Mouse (Mus musculus) small intestine, adult 2 months (tissue): Measurements from ENCODE around the gene Txk. TPM values are rescaled to one million over a fixed set of nuclear protein-coding genes. Genes with fewer than 3 reads are reported as not detected.

Source experiments
- H3K27ac ChIP-seq: fragments of 200-500 bp; 2 replicates; pipeline ENCODE4 v1.5.1; 2012; ENCODE audit warnings: low read depth, low read length, control low read depth, inconsistent platforms; ENCODE audit not compliant: insufficient read depth
- H3K27me3 ChIP-seq: fragments of 200-500 bp; 2 replicates; pipeline ENCODE4 v1.6.1; 2012; ENCODE audit warnings: mild to moderate bottlenecking, moderate library complexity, low read length, inconsistent platforms; ENCODE audit not compliant: control insufficient read depth, insufficient read depth
- H3K36me3 ChIP-seq: fragments of 200-500 bp; 2 replicates; pipeline ENCODE4 v1.6.1; 2012; ENCODE audit warnings: mild to moderate bottlenecking, low read length, control low read depth, inconsistent platforms; ENCODE audit not compliant: control insufficient read depth, insufficient read depth
- H3K4me1 ChIP-seq: fragments of 200-500 bp; 2 replicates; pipeline ENCODE4 v1.6.1; 2012; ENCODE audit warnings: low read length, inconsistent platforms, mixed read lengths; ENCODE audit not compliant: control insufficient read depth, insufficient read depth, insufficient read length
- H3K4me3 ChIP-seq: fragments of 200-500 bp; 2 replicates; pipeline ENCODE4 v1.5.1; 2012; ENCODE audit warnings: low read depth, mild to moderate bottlenecking, control low read depth, inconsistent platforms, low read length, moderate library complexity
- CTCF ChIP-seq: fragments of 200-500 bp; IDR thresholded peaks from 2 replicates; pipeline ENCODE4 v1.5.1; 2012; ENCODE audit warnings: low read depth, mild to moderate bottlenecking, control low read depth, inconsistent platforms, low read length, moderate library complexity, mixed read lengths; ENCODE audit not compliant: insufficient replicate concordance, insufficient read length; ENCODE audit errors: extremely low read depth
- POLR2A ChIP-seq: fragments of 200-500 bp; IDR thresholded peaks from 2 replicates; pipeline ENCODE4 v1.6.1; 2012; ENCODE audit warnings: low read depth, mild to moderate bottlenecking, control low read depth, inconsistent platforms, low read length, moderate library complexity
- WGBS: fragments of 180-500 bp; shearing (Covaris S2); methylation state at CpG from one replicate; pipeline ENCODE4 v1.1.7; 2018; 5-methylcytosine and 5-hydroxymethylcytosine counted together
- polyA plus RNA-seq: library from polyadenylated mRNA; depleted of rRNA; stranded (reverse); fragments of >200 nt; gene quantifications from 2 replicates; pipeline ENCODE4 v1.2.3, GENCODE M21; 2012

The Txk gene
- polyA plus RNA-seq, 1 experiment: 0.34 TPM

DNA sequence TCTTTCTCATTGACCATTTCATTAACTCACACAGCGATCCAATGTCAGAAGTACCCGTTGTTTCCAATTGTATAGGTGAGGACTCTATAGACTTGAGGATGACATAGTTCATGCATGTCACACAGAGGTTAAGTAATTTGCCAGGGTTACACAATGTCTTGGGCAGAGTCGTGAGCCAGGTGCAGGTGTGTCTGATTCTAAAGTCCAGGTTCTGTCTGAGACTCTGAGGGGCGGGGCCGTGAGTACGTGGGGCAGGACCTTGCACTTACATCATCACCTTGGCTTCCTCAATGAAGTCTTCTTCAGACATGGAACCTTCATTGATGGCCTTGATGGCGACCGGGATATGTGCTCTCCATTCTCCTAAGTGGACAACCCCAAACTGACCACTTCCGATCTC lies 42.6 kb downstream of the Txk start:
- no peak overlapping the region for H3K27ac ChIP-seq
- TF ChIP-seq POLR2A (no peak), CTCF (no peak)
- H3K36me3 ChIP-seq: no peaks in the 10 kb centered on the region
- 37% methylated on average over 9 of the region's 9 CpGs for WGBS
- H3K27me3 ChIP-seq: no peaks in the 10 kb centered on the region
- no peak overlapping the region for H3K4me3 ChIP-seq
- peaks cover 2% of the 10 kb centered on the region; the same call in 1 of the 2 replicates for H3K4me1 ChIP-seq

DNA sequence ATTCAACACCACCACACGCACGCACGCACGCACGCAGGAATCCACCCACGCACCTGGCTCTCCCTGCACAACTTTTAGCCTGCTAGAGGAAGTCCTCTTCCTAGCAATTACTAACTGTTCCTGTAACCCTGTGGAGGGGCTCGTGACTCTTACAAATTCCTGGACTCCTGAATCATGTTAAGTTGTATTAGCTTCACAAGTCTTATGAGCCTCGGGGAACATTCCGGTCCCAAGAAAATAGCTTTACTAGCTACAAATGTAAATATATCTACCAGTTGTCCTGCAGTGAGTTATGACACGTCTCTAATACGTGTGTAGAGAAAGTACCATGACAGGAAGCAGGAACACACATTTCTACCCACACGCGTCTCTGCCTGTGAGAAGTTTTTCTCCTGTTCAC lies 43.1 kb downstream of the Txk start:
- Histone ChIP-seq H3K4me3 (no peak overlapping the region), H3K27me3 (no peaks in the 10 kb centered on the region), H3K4me1 (peaks cover 2% of the 10 kb centered on the region; the same call in 1 of the 2 replicates), H3K27ac (no peak overlapping the region), H3K36me3 (no peaks in the 10 kb centered on the region)
- TF ChIP-seq POLR2A (no peak), CTCF (no peak)
- 50% methylated on average over 13 of the region's 13 CpGs for WGBS

DNA sequence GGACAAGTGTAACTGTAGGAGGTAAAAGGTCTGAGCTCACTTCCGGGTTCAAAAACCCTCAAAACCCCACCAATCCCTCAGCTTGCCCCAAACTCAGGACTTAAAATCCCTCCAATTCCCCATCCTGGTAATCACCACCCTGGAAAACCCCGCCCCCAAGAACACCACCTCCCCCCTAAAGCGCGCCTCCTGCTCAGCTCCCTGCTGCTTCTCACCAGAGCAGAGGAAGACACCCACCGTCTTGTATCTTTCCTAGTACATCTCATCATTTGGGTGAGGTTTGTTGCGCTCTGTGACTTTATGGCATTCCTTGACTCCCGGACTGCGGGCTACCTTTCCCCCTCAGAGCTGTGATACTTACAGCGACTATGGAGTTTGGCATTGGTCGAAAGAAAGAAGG lies 45.9 kb downstream of the Txk start:
- H3K4me3 ChIP-seq: no peak overlapping the region
- H3K27me3 ChIP-seq: no peaks in the 10 kb centered on the region
- peaks cover 2% of the 10 kb centered on the region; the same call in 1 of the 2 replicates for H3K4me1 ChIP-seq
- H3K36me3 ChIP-seq: no peaks in the 10 kb centered on the region
- TF ChIP-seq CTCF: no peak
- no peak for TF ChIP-seq POLR2A
- no peak overlapping the region for H3K27ac ChIP-seq
- 88% methylated on average over 10 of the region's 10 CpGs for WGBS

DNA sequence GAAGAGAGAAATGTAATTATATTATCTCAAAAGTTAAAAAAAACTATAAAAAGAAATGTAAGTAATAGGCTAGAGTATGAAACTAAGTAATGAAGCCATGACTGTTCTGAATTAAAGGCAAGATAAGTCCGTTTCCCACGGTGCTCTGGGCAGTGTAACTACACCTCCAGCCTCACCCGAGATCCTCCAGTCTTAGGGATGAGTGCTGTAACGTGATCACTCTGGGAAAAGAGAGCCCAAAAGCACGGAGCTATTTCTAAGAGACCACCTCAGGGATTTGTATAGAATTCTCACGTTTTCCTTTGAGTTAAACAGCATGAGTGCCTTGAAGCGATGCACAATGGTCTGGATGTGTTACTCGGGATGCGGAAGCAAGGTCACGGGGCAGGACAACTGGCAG lies 46.5 kb downstream of the Txk start:
- H3K27me3 ChIP-seq: no peaks in the 10 kb centered on the region
- no peak overlapping the region for H3K27ac ChIP-seq
- WGBS: 82% methylated on average over 10 of the region's 10 CpGs
- TF ChIP-seq CTCF (no peak), POLR2A (no peak)
- no peak overlapping the region for H3K4me3 ChIP-seq
- H3K4me1 ChIP-seq: peaks cover 2% of the 10 kb centered on the region; the same call in 1 of the 2 replicates
- no peaks in the 10 kb centered on the region for H3K36me3 ChIP-seq

DNA sequence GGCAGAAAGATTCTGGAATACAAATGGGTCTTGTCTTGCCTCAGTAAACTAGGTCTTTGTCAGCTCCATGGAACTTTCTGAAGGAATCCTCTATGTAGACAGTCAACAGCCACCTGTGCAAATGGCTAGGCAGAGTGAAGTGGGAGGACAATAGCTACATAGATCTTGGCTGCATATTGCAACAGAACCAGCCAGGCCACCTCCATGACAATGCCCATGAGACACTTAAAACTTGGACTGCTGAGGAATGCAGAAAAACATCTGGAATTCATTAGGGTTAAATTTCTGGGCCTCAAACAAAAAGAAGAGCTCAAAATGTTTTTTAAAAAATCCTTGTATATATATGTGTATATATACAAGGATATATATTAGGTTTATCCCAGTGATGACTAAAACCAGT lies 50.4 kb downstream of the Txk start:
- H3K27me3 ChIP-seq: no peaks in the 10 kb centered on the region

DNA sequence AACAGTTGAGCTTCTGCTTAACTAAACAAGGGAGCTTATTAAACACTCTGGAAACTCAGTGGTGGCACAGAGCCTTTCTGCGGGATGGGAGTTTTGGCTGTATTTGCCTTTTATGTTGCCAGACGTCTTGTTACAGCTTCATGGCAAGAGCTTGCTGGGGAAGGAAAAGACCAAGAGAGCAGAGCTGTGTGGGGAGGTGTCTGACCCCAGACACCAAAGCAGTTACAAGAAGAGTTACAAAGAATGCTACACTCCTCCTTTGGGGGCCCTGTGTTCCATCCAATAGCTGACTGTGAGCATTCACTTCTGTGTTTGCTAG lies 53.1 kb downstream of the Txk start:
- TF ChIP-seq POLR2A: no peak
- no peak for TF ChIP-seq CTCF
- H3K27me3 ChIP-seq: no peaks in the 10 kb centered on the region
- 79% methylated on average over 2 of the region's 2 CpGs for WGBS
- no peaks in the 10 kb centered on the region for H3K36me3 ChIP-seq
- no peaks in the 10 kb centered on the region for H3K4me1 ChIP-seq
- H3K4me3 ChIP-seq: no peak overlapping the region
- no peak overlapping the region for H3K27ac ChIP-seq

More for the DNA sequence above, 50.4 kb downstream of the Txk start:
- Histone ChIP-seq H3K27ac (no peak overlapping the region), H3K4me3 (no peak overlapping the region), H3K36me3 (no peaks in the 10 kb centered on the region), H3K4me1 (no peaks in the 10 kb centered on the region)
- TF ChIP-seq POLR2A (no peak), CTCF (no peak)

DNA sequence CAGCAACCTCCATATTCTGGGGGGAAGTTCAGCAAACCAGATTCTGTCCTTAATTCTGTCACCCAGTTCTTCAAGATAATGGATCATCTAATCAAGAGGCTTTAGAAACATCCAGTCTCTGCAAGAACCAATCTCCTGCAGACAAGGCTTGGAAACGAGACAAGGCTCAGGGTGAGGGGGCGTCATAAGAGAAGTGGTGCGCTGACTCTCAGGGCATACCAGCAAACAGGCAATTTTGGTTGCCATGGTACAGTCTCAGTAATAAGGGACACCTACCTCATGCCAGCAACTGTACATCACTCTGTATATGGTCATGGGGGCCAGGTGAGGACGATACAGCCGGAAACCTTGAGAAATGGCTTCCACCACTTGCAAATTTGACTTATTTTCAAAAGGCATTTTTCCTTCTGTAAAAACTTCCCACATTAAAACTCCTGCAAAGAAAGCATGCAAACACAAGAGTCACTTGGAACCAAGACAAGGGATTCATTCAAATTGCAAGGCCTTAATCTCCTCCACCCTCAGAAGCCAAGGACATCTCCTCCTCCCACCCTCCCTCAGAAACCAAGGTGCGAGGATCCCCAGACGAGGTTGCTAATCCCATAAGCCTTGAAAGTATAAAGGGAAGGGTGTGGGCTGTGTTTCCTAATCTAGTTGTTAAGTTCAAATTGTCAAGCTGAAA lies 53.6 kb downstream of the Txk start:
- H3K27me3 ChIP-seq: no peaks in the 10 kb centered on the region
- H3K4me3 ChIP-seq: no peak overlapping the region
- TF ChIP-seq POLR2A: no peak
- no peak for TF ChIP-seq CTCF
- H3K36me3 ChIP-seq: no peaks in the 10 kb centered on the region
- H3K4me1 ChIP-seq: no peaks in the 10 kb centered on the region
- 78% methylated on average over 7 of the region's 7 CpGs for WGBS
- no peak overlapping the region for H3K27ac ChIP-seq
